Mouse (Mus musculus) CD4-positive, CD25-positive, alpha-beta regulatory T cell, adult 2 months (primary cell): ENCODE results near the gene Pth2.

ENCODE experiments used
- DNase-seq: peaks from one replicate; pipeline ENCODE4 v3.0.0-alpha.2; 2012; ENCODE audit warnings: low read depth, low spot score

Gene Pth2

GRCm38 (mm10) chr7:45153586-45153985, 27.2 kb upstream of the Pth2 start:
- DNase-seq = no peak

GRCm38 (mm10) chr7:45154096-45154992, 26.5 kb upstream of the Pth2 start, which contains the start of the genes Pih1d1 and Aldh16a1:
Pih1d1 (plus strand) TSS chr7:45154303.
Aldh16a1 (minus strand) TSS chr7:45154584.
- peak; percentile 99 for DNase-seq

GRCm38 (mm10) chr7:45154993-45155514, 25.7 kb upstream of the Pth2 start:
- DNase-seq = peak; percentile 71

GRCm38 (mm10) chr7:45155590-45155989, 25.2 kb upstream of the Pth2 start:
- DNase-seq = no peak

- DNase-seq = no peak
Observed at GRCm38 (mm10) chr7:45156206-45156605, 24.6 kb upstream of the Pth2 start.

- no peak for DNase-seq
Observed at GRCm38 (mm10) chr7:45157459-45157858, 23.3 kb upstream of the Pth2 start.

- no peak for DNase-seq
Observed at GRCm38 (mm10) chr7:45158991-45159390, 21.8 kb upstream of the Pth2 start.

GRCm38 (mm10) chr7:45160316-45160800, 20.4 kb upstream of the Pth2 start:
- DNase-seq = no peak

- DNase-seq = no peak
Observed at GRCm38 (mm10) chr7:45160866-45161265, 19.9 kb upstream of the Pth2 start.

- DNase-seq = peak; percentile 93
Observed at GRCm38 (mm10) chr7:45161612-45162473, 19.0 kb upstream of the Pth2 start.

GRCm38 (mm10) chr7:45162551-45162950, 18.2 kb upstream of the Pth2 start:
- DNase-seq = no peak

- DNase-seq = no peak
Observed at GRCm38 (mm10) chr7:45162996-45163615, 17.7 kb upstream of the Pth2 start.

- peak; percentile 62 for DNase-seq
Observed at GRCm38 (mm10) chr7:45163735-45164490, 16.9 kb upstream of the Pth2 start, which contains the start of gene Slc17a7. Slc17a7 (plus strand) TSS chr7:45163949.

- DNase-seq = no peak
Observed at GRCm38 (mm10) chr7:45164833-45165232, 16.0 kb upstream of the Pth2 start.

- DNase-seq = no peak
Observed at GRCm38 (mm10) chr7:45165701-45166100, 15.1 kb upstream of the Pth2 start.

GRCm38 (mm10) chr7:45166950-45167401, 13.8 kb upstream of the Pth2 start:
- DNase-seq = no peak

- DNase-seq = no peak
Observed at GRCm38 (mm10) chr7:45167761-45168445, 12.9 kb upstream of the Pth2 start.

- no peak for DNase-seq
Observed at GRCm38 (mm10) chr7:45168656-45169055, 12.1 kb upstream of the Pth2 start.

GRCm38 (mm10) chr7:45169495-45169894, 11.3 kb upstream of the Pth2 start:
- DNase-seq = no peak

GRCm38 (mm10) chr7:45172974-45173373, 7.8 kb upstream of the Pth2 start:
- DNase-seq = peak; percentile 68
